Mouse (Mus musculus): Measurements from ENCODE around the gene Aebp1.

GRCm38 (mm10) chr11:5843131-5843530 lies 18.6 kb upstream of the Aebp1 start:
- TF ChIP-seq CTCF (IDR thresholded peaks at IDR 0.05; ENCODE audit: borderline replicate concordance, insufficient read depth, low read depth, low read length) (no peak), POLR2A (IDR thresholded peaks at IDR 0.05; ENCODE audit: borderline replicate concordance, insufficient read depth, low read length) (no peak)

All from cerebellum, adult 2 months (tissue).